Mouse (Mus musculus) urinary bladder, postnatal 25 days (tissue): ENCODE measurements around the gene Prmt9.

Experiments
- DNase-seq: peaks from one replicate; pipeline ENCODE4 v3.0.0; 2022; ENCODE audit warnings: low spot score

The Prmt9 gene

GRCm38 (mm10) chr8:77549121-77549706 is at the start of gene Prmt9:
Gene Prmt9, plus strand, starts transcription at chr8:77549397.
- peak; percentile 96 for DNase-seq

- DNase-seq = no peak
These were observed 48.9 kb upstream of the Prmt9 start for GRCm38 (mm10) chr8:77500264-77500663.

GRCm38 (mm10) chr8:77501131-77501530 is 48.1 kb upstream of the Prmt9 start:
- DNase-seq = no peak

GRCm38 (mm10) chr8:77502547-77502946 is 46.6 kb upstream of the Prmt9 start:
- DNase-seq = no peak

DNA sequence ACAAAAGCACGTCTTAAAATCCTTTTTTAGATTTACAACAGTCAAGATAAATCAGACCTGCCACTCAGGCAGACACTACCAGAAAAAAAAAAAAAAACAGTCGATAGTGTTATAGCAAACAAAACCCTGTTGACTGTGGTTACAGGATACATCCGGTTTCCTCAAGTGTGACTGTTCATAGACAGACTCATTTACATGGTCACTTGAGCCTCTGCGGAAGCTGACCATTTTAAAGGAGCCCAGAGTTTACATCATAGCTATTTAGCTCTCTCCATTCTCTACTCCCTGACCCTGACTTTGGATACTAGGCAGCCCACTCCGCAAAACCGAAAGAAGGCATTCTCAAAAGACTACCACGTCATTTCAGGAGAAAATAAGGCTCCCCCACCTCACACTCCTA is 42.7 kb upstream of the Prmt9 start:
- no peak for DNase-seq

DNA sequence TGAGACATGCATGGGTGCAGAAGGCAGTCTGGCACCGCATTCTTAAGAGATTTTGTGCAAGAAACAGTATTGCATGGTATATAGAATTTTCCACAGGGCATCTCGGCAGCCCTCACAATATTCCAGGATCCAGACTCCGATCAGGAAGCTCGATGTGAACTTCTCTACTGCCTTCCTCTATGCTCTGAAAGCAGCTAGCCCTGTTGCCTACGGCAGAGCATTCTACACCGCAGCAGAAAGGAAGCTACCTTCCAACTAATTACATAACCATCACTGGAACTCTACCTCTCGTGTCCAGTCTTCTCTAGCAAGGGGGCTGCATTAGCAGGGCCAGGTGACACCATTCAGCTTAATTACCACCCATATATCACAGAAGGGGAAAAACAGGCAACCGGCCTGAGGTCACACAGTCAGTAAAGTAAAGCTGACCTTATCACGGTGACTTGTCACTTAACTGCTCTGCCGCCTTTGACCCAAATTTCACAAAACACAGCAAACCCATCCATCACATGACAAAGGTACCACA is 41.6 kb upstream of the Prmt9 start:
- no peak for DNase-seq

DNA sequence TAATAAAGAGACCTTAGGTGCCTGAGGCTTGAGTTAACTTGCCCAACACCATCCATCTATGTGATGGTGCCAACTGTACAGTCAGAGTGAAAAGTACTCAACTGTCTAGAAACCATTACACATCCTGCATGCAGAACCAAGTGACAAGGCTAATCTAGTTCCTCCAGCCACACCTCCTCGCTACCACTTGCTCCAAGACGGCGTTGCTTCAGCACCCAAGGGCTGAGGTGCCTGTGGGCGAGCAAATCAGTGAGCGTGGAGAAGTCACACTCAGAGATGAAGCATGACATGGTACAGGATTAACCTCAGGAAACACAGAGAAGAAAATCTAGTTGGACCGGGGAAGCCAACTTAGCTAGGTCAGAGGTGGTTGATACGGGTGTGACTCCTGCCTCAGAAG is 40.2 kb upstream of the Prmt9 start:
- DNase-seq = no peak

GRCm38 (mm10) chr8:77510426-77510825 is 38.8 kb upstream of the Prmt9 start:
- DNase-seq = no peak

DNA sequence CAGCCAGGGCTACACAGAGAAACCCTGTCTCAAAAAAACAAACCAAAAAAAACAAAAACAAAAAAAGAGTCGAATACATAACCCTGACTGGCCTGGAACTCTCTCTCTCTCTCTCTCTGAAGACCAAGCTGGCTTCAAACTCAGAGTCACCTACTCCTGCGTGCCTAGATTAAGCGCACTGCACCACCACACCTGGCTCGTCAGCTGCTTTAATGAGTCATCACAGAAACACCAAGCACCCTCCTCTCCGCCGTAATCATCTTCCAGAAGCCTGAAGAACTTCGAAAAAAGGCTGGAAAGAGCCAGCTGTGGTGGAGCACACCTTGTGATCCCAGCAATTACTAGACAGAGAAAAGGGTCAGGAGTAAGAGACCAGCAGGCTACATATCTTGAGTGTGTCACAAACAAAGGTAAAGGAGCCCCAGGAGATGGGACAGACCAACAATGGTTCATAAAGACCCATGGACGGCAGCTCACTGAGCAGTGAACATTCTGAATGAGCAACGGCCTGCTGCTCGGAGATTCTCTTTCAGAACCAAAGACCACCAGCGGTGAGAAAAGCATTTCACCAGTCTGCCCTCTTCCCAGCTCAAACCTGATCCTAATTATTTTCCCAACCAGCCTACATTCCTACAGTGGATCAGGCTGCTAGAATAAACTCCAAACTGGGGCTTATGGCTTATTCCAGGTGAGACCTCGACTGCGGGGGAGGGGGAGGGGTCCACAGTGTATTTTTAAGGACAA is 37.3 kb upstream of the Prmt9 start:
- no peak for DNase-seq

DNA sequence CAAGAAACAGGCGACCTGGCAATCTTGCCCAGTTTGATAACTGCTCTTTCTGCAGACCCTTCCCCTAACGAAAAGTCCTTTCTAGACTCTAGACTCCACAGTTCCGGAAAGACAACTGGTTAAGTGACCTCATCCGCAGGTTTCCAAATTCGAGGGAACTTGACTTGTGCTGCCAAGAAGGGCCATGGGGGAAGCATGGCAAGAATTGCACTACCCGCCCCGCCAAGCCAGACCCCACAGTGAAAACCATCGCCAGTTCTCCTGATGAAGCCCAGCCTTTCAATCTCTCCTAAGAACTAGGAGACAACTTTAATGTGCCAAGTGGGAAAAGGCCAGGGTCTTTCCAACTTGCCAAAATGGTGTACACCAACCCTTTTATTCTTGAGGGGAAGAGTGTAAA is 34.0 kb upstream of the Prmt9 start:
- no peak for DNase-seq

GRCm38 (mm10) chr8:77515786-77516185 is 33.4 kb upstream of the Prmt9 start:
- no peak for DNase-seq

GRCm38 (mm10) chr8:77516845-77517244 is 32.4 kb upstream of the Prmt9 start:
- no peak for DNase-seq

DNA sequence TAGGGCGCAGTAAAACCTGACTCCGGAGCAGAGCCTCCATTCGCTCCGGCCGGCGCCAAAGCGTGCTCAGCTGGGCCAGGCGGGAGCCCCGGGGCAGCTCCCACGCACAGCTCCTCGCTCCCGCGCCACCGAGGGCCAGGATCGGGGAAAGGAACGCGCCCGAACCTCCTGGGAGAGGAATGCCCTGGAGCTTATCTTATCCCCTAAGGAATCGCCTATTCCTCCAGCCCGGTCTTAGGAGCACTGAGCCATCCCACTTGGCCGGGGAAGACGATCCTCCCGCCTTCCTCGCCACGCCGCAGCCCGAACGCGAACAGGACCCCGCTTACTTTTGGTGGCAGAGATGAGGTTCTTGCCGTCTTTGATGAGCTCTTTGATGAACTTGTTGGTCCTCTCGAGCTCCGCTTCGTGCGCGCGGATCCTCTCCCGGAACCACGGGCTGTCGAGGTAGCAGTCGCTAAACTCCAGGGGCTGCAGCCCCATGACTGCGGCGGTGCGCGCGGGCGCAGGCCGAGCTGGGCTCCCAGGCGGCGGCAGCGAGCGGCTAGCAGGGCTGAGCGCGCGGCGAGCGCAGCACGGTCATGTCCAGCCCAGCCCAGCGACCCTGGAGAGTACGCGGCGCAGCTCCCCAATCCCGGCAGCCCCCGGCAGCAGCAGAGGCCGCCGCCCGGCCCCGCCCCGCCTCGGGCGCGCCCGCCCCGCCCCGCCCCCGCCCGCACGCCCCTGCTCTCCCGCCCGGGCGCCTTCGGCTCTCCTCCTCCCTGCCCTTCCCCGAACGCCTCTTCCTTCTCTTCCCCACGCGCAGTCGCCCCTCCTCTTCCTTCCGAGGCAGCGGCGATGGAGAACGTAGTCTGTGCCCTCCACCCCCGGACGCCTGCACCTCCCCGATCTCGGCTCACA is 31.6 kb upstream of the Prmt9 start, which contains the start of gene Arhgap10:
Arhgap10 (minus strand) TSS at position 653 of the 900 bp plus-strand sequence.
- peak; percentile 80 for DNase-seq

GRCm38 (mm10) chr8:77518201-77519115 is 30.7 kb upstream of the Prmt9 start:
- DNase-seq = no peak

- no peak for DNase-seq
These were observed 28.6 kb upstream of the Prmt9 start for GRCm38 (mm10) chr8:77520601-77521000.

- DNase-seq = no peak
These were observed 28.0 kb upstream of the Prmt9 start for GRCm38 (mm10) chr8:77521028-77521785.

- DNase-seq = no peak
These were observed 26.2 kb upstream of the Prmt9 start for GRCm38 (mm10) chr8:77522984-77523383.

DNA sequence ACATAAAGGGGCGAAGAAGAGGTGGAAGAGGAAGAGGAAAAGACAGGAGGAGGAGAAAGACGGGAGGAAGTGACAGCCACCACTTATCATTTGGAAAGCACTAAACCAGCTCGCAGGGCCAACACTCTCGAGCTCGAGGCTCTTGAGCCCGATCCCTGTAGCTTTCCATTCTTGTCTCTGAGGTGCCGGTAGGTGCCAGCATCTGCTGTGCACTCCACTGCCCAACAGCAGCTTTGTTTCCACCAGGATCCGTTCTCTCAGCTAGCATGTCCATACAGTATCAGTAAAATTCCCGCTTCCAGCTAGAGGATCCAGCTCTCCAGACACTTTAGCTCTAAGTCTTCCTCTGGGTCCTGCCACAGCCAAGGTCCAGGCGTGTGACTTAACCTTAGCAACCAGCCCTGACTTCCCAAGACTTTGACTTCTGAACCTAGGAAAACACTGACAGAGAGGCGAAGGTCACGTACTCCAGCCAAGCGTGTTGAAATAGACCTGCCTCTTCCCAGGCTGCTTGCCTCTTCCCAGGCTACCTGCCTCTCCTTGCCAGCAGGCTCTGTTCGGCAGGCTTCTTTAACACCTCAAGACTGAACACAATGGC is 25.1 kb upstream of the Prmt9 start:
- no peak for DNase-seq

DNA sequence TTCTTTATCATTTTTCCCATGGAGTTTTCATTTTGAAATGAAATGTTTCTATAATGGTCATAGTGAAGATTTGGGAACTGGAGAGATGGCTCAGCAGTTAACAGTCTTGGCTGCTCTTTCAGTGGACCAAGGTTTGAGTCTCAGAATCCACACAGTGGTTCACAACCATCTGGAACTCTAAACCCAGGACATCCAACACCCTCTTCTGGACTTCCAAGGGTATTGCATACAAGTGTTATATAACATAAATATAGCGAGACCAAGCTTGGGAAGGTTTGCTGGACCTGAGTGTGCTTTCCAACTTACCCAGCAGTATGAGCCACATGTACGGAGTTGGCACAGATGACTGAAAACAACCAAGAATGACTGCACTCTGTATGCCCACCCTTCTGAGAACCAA is 24.3 kb upstream of the Prmt9 start:
- no peak for DNase-seq

DNA sequence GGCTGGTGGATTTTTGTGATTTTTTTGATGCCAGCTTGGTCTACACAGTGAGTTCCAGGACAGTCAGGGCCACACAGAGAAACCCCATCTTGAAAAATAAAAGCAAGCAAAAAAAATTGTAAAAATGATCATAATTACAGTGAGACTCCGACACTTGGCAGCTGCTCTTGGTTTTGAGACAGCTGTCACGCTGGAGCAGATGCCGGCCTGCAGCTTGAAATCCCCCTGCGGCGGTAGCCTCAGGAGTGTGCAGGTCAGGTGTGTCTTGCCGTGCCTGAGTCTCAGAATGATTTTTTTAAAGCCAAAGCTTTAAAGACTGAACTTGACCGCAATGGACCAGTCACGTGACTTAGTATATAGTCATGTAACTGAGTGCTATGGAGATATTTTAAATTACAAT is 23.1 kb upstream of the Prmt9 start:
- DNase-seq = no peak
